Mouse (Mus musculus): ENCODE data around the gene Itprid2.

- TF ChIP-seq CTCF (conservative IDR thresholded peaks at IDR 0.05; ENCODE audit: insufficient read depth, insufficient read length, low read depth, low read length) (no peak), POLR2A (IDR thresholded peaks at IDR 0.05; ENCODE audit: low read depth, low read length) (no peak)
These were observed 3.8 kb downstream of the Itprid2 start for GRCm38 (mm10) chr2:79638924-79639323.

Data from kidney, adult 2 months (tissue).